Mouse (Mus musculus): ENCODE measurements around the gene Elovl3. TPM values are rescaled to one million over a fixed set of nuclear protein-coding genes. Genes with fewer than 3 reads are reported as not detected.

The Elovl3 gene
- polyA plus RNA-seq (2012) = 0.02 TPM in 1 of 2 replicates, not detected in the other

DNA sequence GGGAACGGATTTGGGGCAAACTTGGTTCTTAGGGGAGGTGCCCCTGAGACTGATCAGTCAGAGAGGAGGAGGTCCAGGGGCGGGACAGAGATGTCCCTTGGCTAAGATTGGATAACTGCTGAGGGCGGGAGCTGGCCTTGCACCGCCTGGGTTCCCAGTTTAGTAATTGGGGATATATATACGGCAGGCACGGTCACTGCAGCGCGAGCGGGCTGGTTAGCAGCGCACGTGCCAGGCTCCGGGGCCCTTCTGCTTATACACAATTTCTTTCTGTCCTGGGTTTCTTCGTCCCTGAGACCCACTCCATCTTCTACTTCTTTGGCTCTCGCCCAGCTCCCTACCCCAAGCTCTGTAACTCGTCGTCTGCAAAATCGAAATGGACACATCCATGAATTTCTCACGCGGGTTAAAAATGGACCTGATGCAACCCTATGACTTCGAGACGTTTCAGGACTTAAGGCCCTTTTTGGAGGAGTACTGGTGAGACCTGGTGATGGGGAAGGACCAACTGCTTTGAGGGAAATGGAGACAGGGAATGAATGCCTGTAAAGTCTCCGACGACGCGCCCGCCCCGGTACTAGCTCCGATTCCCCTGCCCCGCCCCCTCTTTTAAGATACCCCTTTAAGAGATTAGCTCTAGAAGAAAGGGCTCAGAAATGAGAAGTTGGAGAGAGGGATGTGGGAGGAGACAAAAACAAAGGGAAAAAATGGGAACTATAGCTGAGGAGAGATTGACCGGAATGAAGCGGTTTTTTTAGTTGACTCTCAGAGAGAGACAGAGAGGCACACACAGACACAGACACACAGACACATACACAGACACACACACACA, at the start of gene Elovl3:
TSS of gene Elovl3 (plus strand) at position 204 of the 832 bp plus-strand sequence.
- no peak within 1 kb of the TSS for H3K4me3 ChIP-seq (replicated peaks)
- TF ChIP-seq GATA1 (IDR thresholded peaks at IDR 0.05; ENCODE audit: low read length) (no peak), TAL1 (IDR thresholded peaks at IDR 0.05; ENCODE audit: low read length) (no peak)
- H3K27me3 ChIP-seq (ENCODE audit: control insufficient read depth) = peaks cover 79% of the 10 kb centered on the region
- peaks cover 23% of the 10 kb centered on the region for H3K4me1 ChIP-seq (ENCODE audit: control insufficient read depth)
- H3K9me3 ChIP-seq (ENCODE audit: control insufficient read depth, low read length) = no peaks in the 10 kb centered on the region; the same call in 1 of the 2 replicates
- no peaks in the 10 kb centered on the region for H3K36me3 ChIP-seq (ENCODE audit: control insufficient read depth)

DNA sequence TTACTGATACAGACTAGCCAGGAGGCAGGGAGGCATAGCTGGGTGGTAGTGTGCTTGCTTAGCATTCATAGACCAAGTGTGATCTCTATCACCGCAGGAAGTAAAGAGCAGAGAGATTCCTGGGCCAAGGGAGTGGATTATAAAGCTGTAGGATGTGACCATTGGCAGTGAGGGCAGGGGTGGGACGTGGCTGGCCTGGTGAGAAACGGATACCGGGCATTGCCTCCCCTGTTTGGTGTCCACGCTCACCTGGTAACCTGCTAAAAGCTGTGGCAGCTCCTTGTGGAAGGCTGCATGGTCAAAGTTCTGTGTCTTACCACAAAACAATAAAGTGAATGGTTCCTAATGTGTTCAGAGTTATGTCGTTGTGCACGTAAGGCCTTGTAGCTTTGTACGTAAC, 46.5 kb upstream of the Elovl3 start:
- TF ChIP-seq GATA1 (IDR thresholded peaks at IDR 0.05; ENCODE audit: low read length) (no peak), TAL1 (IDR thresholded peaks at IDR 0.05; ENCODE audit: low read length) (no peak)
- no peaks in the 10 kb centered on the region for H3K27me3 ChIP-seq (ENCODE audit: control insufficient read depth)
- H3K4me3 ChIP-seq (replicated peaks) = no peak overlapping the region
- H3K9me3 ChIP-seq (ENCODE audit: control insufficient read depth, low read length) = no peaks in the 10 kb centered on the region
- peaks cover 57% of the 10 kb centered on the region for H3K36me3 ChIP-seq (ENCODE audit: control insufficient read depth)
- H3K4me1 ChIP-seq (ENCODE audit: control insufficient read depth) = peaks cover 4% of the 10 kb centered on the region

DNA sequence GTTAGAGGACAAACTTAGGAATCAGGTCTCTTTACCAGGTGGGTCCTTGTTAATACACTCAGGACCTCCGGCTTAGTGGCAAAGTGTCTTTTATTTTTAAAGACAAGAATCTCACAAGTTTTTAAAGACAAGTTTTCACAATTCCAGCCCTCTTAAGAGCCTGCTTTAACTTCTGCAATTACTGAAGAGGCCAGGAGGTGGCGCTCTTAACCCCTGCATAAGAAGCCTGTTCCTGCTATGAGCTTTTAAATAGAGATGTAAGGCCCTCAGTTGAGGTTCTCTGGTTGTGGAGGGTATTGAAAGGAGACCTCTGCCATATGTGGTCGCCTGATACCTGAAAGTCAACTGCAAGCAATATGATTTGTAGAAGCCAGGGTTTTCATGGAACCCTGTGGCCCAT, 45.4 kb upstream of the Elovl3 start:
- Histone ChIP-seq H3K36me3 (ENCODE audit: control insufficient read depth) (peaks cover 46% of the 10 kb centered on the region), H3K4me1 (ENCODE audit: control insufficient read depth) (peaks cover 4% of the 10 kb centered on the region), H3K27me3 (ENCODE audit: control insufficient read depth) (no peaks in the 10 kb centered on the region), H3K4me3 (replicated peaks) (no peak overlapping the region), H3K9me3 (ENCODE audit: control insufficient read depth, low read length) (no peaks in the 10 kb centered on the region)
- TF ChIP-seq TAL1 (IDR thresholded peaks at IDR 0.05; ENCODE audit: low read length) (no peak), GATA1 (IDR thresholded peaks at IDR 0.05; ENCODE audit: low read length) (no peak)

DNA sequence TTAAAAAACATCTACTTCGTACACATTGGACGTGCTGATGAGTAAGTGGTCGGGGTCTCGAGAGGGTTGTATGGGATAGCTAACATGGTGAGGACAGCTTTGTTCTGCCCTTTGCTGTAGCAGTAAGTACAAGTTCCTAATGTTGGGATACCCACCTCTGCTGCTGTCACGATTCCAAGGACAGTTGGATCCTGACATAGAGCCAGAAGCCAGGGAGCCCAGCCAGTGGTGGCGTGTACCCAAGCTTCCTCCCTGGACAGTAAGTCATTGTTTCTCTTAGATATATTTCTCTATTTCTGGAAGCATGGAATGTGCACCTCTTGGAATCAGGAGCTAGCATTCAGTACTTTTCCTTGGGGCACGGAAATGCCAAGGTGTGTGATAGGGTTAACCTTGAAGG, 43.8 kb upstream of the Elovl3 start:
- TF ChIP-seq TAL1 (IDR thresholded peaks at IDR 0.05; ENCODE audit: low read length) (no peak), GATA1 (IDR thresholded peaks at IDR 0.05; ENCODE audit: low read length) (no peak)
- no peak overlapping the region for H3K4me3 ChIP-seq (replicated peaks)
- peaks cover 31% of the 10 kb centered on the region for H3K36me3 ChIP-seq (ENCODE audit: control insufficient read depth)
- H3K27me3 ChIP-seq (ENCODE audit: control insufficient read depth) = no peaks in the 10 kb centered on the region
- no peaks in the 10 kb centered on the region for H3K9me3 ChIP-seq (ENCODE audit: control insufficient read depth, low read length)
- H3K4me1 ChIP-seq (ENCODE audit: control insufficient read depth) = peaks cover 4% of the 10 kb centered on the region

DNA sequence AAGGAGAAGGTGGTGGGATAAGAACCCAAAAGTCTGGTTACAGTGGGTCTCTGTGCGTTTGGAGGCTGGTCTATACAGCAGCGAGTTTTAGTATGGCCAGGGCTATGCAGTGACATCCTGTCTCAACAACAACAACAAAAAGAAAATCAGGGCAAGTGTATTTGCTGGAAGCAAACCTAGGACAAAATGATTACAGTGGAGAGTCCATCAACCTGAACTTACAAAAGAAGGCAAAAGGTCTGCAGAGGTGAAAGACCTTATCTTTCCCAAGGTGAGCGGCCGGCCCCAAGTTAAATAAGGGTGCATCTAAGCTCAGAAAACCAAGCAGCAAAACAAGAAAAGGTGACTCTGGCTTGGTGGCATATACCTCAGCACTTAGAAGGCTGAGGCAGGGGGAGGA, 40.1 kb upstream of the Elovl3 start:
- TF ChIP-seq TAL1 (IDR thresholded peaks at IDR 0.05; ENCODE audit: low read length) (no peak), GATA1 (IDR thresholded peaks at IDR 0.05; ENCODE audit: low read length) (no peak)
- peaks cover 2% of the 10 kb centered on the region; the same call in 1 of the 2 replicates for H3K9me3 ChIP-seq (ENCODE audit: control insufficient read depth, low read length)
- peaks cover 4% of the 10 kb centered on the region for H3K4me1 ChIP-seq (ENCODE audit: control insufficient read depth)
- no peaks in the 10 kb centered on the region for H3K36me3 ChIP-seq (ENCODE audit: control insufficient read depth)
- no peak overlapping the region for H3K4me3 ChIP-seq (replicated peaks)
- H3K27me3 ChIP-seq (ENCODE audit: control insufficient read depth) = no peaks in the 10 kb centered on the region

DNA sequence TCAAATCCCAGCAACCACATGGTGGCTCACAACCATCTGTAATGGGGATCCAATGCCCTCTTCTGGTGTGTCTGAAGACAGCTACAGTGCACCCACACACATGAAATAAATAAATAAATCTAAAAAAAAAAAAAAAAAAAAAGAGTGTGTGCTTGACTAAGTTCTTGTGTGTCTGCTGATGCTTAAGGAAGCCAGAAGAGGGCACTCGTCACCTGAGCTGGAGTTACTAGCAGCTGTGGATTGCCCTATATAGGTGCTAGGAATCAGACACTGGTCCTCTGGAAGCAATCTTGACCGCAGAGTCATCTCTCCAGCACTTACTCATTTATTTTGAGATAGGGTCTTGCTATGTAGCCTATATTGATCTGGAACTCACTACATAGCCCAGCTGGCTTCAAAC, 37.6 kb upstream of the Elovl3 start:
- Histone ChIP-seq H3K4me1 (ENCODE audit: control insufficient read depth) (no peaks in the 10 kb centered on the region; the same call in 1 of the 2 replicates), H3K9me3 (ENCODE audit: control insufficient read depth, low read length) (peaks cover 2% of the 10 kb centered on the region; the same call in 1 of the 2 replicates), H3K27me3 (ENCODE audit: control insufficient read depth) (no peaks in the 10 kb centered on the region), H3K36me3 (ENCODE audit: control insufficient read depth) (no peaks in the 10 kb centered on the region), H3K4me3 (replicated peaks) (no peak overlapping the region)
- TF ChIP-seq GATA1 (IDR thresholded peaks at IDR 0.05; ENCODE audit: low read length) (no peak), TAL1 (IDR thresholded peaks at IDR 0.05; ENCODE audit: low read length) (no peak)

DNA sequence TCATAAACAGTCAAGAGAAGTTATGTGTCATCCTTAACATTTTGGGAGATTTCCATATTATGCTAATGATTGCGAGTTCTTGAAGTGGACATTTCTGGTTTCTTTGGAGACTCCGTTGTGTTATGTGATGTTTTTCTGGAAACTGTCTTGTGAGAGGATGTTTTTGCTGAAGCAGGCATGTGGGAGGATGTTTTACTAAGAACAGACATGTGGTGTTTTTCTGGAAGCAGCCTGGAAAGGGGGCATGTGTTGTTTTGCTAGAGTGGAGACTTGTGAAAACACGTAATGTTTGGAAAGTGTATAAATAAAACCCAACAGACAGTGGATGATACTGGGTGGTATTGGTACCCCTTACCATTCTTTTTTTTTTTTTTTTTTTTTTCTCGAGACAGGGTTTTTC, 36.4 kb upstream of the Elovl3 start:
- no peaks in the 10 kb centered on the region for H3K36me3 ChIP-seq (ENCODE audit: control insufficient read depth)
- H3K9me3 ChIP-seq (ENCODE audit: control insufficient read depth, low read length) = peaks cover 2% of the 10 kb centered on the region; the same call in 1 of the 2 replicates
- H3K4me3 ChIP-seq (replicated peaks) = no peak overlapping the region
- no peaks in the 10 kb centered on the region for H3K27me3 ChIP-seq (ENCODE audit: control insufficient read depth)
- no peak for TF ChIP-seq GATA1 (IDR thresholded peaks at IDR 0.05; ENCODE audit: low read length)
- TF ChIP-seq TAL1 (IDR thresholded peaks at IDR 0.05; ENCODE audit: low read length) = no peak
- H3K4me1 ChIP-seq (ENCODE audit: control insufficient read depth) = no peaks in the 10 kb centered on the region; the same call in 1 of the 2 replicates

DNA sequence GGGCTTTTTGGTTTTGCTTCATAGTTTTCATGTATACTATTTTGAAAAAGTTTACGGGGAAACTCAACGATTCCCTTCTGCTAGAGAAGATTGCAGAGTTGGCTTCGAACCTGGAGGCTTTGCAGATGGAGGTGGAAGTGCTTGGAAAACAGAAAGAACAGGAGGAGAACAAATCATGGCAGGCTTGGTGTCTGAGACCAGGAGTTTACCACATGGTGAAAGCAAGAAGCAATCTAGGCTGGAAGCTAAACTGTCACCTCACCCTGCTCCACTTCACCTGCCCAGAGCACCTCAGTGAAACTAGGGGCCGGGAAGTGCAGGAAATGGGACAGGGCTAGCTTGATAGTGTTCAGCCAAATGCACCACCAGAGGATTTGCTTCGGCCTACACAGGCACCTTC, 35.3 kb upstream of the Elovl3 start:
- no peak for TF ChIP-seq GATA1 (IDR thresholded peaks at IDR 0.05; ENCODE audit: low read length)
- no peak for TF ChIP-seq TAL1 (IDR thresholded peaks at IDR 0.05; ENCODE audit: low read length)
- no peaks in the 10 kb centered on the region for H3K36me3 ChIP-seq (ENCODE audit: control insufficient read depth)
- no peaks in the 10 kb centered on the region for H3K27me3 ChIP-seq (ENCODE audit: control insufficient read depth)
- peaks cover 5% of the 10 kb centered on the region for H3K9me3 ChIP-seq (ENCODE audit: control insufficient read depth, low read length)
- no peak overlapping the region for H3K4me3 ChIP-seq (replicated peaks)
- no peaks in the 10 kb centered on the region; the same call in 1 of the 2 replicates for H3K4me1 ChIP-seq (ENCODE audit: control insufficient read depth)

DNA sequence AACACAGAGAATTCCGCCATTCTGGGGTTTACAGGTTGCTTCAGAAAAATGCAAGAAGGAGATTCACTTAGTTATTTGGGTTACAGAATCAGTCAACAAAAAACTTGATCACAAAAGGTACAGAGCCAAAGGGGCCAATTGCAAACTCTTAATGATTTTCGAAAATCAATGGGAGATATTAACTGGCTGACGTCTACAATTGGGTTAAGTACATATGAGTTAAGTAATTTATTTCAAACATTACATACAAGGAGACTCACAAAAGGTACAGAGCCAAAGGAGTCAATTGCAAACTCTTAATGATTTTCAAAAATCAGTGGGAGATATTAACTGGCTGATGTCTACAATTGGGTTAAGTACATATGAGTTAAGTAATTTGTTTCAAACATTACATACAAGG, 32.1 kb upstream of the Elovl3 start:
- H3K4me3 ChIP-seq (replicated peaks) = no peak overlapping the region
- 0 out of 2 replicates have a peak, but pooled peaks cover 2% of the 10 kb centered on the region for H3K27me3 ChIP-seq (ENCODE audit: control insufficient read depth)
- TF ChIP-seq TAL1 (IDR thresholded peaks at IDR 0.05; ENCODE audit: low read length) (no peak), GATA1 (IDR thresholded peaks at IDR 0.05; ENCODE audit: low read length) (no peak)
- peaks cover 3% of the 10 kb centered on the region; the same call in 1 of the 2 replicates for H3K9me3 ChIP-seq (ENCODE audit: control insufficient read depth, low read length)
- no peaks in the 10 kb centered on the region for H3K4me1 ChIP-seq (ENCODE audit: control insufficient read depth)
- no peaks in the 10 kb centered on the region for H3K36me3 ChIP-seq (ENCODE audit: control insufficient read depth)
